Mouse (Mus musculus): ENCODE results near the gene Ube4b. TPM values are rescaled to one million over a fixed set of nuclear protein-coding genes. Genes with fewer than 3 reads are reported as not detected.

Ube4b gene
- polyA plus RNA-seq, 1 experiment from 2014 or later = 38.4 TPM

DNA sequence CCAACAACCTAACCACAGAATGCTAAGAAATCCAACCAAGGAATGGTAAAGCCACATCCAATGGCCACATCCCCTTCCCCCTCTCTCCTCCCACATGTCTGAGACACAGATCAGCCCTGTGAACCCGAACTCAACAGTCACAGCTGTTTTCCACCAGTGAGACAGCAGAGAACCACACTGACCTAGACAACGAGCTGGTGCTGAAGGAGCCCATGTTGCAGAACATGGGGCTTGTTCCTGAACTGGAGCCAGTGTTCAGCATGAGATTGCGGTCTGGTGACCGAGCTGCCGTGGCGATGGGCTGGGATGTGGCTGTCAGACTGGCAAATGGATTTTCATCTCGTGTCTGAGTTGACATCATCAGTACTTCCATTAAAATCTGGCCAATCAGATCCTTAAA is 45.5 kb downstream of the Ube4b start:
- Histone ChIP-seq H3K4me2 (no peak overlapping the region), H3K4me3 (no peak overlapping the region), H3K9ac (no peak overlapping the region), H3K36me3 (peaks cover 83% of the 10 kb centered on the region), H3K27me3 (no peaks in the 10 kb centered on the region), H3K9me3 (no peaks in the 10 kb centered on the region), H3K4me1 (no peaks in the 10 kb centered on the region), H3K27ac (no peak overlapping the region)
- peak; percentile 59; the same call in 1 of the 2 replicates for ATAC-seq (ENCODE audit: borderline replicate concordance, extremely low read depth, low FRiP score, low TSS enrichment)
- 62% methylated on average over 7 of the region's 7 CpGs for WGBS

DNA sequence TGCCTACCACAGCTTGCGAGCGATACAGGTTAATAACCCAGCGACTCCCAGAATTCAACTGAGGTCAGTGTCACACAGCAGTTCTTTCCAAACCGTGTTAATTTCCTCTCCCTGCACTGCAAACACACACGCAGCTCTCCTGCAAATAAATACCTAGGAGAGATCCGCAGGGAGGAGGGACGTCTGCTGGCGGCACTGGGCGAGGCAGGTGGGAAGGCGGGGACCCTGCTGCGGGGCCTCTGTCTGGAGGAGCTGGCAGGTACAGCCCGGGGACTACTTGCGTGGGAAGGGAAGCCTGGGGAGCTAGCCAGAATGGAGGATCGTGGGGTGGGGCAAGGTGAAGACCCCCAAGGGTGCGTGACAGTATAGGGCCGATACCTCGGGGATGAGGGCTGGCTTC is 46.7 kb downstream of the Ube4b start:
- no peaks in the 10 kb centered on the region for H3K9me3 ChIP-seq
- no peak overlapping the region for H3K4me2 ChIP-seq
- WGBS = 83% methylated on average over 17 of the region's 17 CpGs
- H3K36me3 ChIP-seq = peaks cover 83% of the 10 kb centered on the region
- H3K4me1 ChIP-seq = no peaks in the 10 kb centered on the region
- no peaks in the 10 kb centered on the region for H3K27me3 ChIP-seq
- H3K27ac ChIP-seq = no peak overlapping the region
- H3K9ac ChIP-seq = no peak overlapping the region
- ATAC-seq (ENCODE audit: borderline replicate concordance, extremely low read depth, low FRiP score, low TSS enrichment) = no peak
- no peak overlapping the region for H3K4me3 ChIP-seq

DNA sequence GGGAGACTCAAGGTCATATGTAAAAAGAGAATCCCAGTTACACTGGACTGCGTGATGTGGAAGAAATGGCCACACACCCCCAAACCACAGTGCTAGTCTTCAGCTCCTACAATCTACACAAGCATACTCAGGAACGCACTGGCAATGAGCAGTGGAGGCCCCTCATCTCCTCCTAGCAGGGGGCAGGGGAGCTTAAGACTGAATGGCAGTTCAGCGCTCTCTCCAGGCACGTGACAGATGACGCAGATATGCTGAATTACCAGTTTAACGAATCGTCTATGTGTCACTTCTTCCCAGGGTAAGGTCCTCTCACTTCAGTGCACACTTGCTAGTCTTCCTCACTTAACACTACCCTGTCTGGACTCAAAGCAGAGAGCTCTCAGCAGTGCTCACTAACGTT is 47.7 kb downstream of the Ube4b start:
- 72% methylated on average over 8 of the region's 8 CpGs for WGBS
- no peaks in the 10 kb centered on the region for H3K27me3 ChIP-seq
- H3K4me3 ChIP-seq = no peak overlapping the region
- H3K4me1 ChIP-seq = no peaks in the 10 kb centered on the region
- H3K36me3 ChIP-seq = peaks cover 84% of the 10 kb centered on the region
- no peak overlapping the region for H3K4me2 ChIP-seq
- no peaks in the 10 kb centered on the region for H3K9me3 ChIP-seq
- ATAC-seq (ENCODE audit: borderline replicate concordance, extremely low read depth, low FRiP score, low TSS enrichment) = no peak
- H3K27ac ChIP-seq = no peak overlapping the region
- no peak overlapping the region for H3K9ac ChIP-seq

DNA sequence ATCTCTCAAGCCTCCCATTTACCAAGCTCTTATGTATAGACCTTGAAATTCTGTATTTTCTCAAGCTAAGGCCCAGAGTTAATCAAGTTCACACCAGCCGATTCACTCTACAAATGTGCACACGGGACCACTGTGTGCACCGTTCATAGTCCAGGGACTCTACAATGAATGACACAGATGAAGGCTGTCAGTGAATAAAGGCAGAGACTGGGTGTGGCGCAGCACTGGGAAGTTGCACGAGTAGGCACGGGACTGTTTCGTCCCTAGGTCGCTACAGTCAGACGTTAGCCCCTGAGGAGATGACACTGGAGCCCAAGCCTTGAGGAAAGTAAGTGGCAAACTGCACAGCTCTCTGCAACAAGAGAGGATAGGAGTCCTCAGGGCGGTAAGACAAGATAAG is 50.5 kb downstream of the Ube4b start:
- no peak overlapping the region for H3K4me3 ChIP-seq
- H3K27ac ChIP-seq = no peak overlapping the region
- H3K36me3 ChIP-seq = peaks cover 86% of the 10 kb centered on the region
- no peak overlapping the region for H3K4me2 ChIP-seq
- no peaks in the 10 kb centered on the region for H3K4me1 ChIP-seq
- no peaks in the 10 kb centered on the region for H3K9me3 ChIP-seq
- WGBS = 87% methylated on average over 10 of the region's 10 CpGs
- no peak for ATAC-seq (ENCODE audit: borderline replicate concordance, extremely low read depth, low FRiP score, low TSS enrichment)
- H3K9ac ChIP-seq = no peak overlapping the region
- no peaks in the 10 kb centered on the region for H3K27me3 ChIP-seq

DNA sequence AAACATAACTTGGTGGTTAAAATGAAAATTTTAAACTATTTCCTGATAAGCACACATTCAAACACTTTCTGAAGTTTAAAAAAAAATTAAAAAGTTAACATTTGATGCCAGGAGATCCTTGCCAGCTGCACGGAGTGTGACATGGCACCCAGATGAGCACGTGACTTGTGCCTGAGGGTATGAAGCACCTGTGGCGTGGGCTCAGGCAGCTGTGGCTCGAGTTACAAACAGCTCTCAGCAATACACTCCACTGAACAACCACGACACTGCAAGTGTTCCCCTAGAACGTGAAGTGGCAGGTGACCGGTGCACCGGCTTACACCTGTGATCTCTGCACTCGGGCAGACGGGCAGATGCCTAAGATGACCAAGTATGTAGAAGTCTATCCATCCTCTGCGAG is 51.9 kb downstream of the Ube4b start:
- 68% methylated on average over 11 of the region's 11 CpGs for WGBS
- H3K36me3 ChIP-seq = peaks cover 91% of the 10 kb centered on the region
- H3K4me1 ChIP-seq = no peaks in the 10 kb centered on the region
- no peak overlapping the region for H3K4me3 ChIP-seq
- no peak overlapping the region for H3K4me2 ChIP-seq
- ATAC-seq (ENCODE audit: borderline replicate concordance, extremely low read depth, low FRiP score, low TSS enrichment) = no peak
- no peak overlapping the region for H3K27ac ChIP-seq
- H3K9me3 ChIP-seq = no peaks in the 10 kb centered on the region
- H3K9ac ChIP-seq = no peak overlapping the region
- H3K27me3 ChIP-seq = no peaks in the 10 kb centered on the region

DNA sequence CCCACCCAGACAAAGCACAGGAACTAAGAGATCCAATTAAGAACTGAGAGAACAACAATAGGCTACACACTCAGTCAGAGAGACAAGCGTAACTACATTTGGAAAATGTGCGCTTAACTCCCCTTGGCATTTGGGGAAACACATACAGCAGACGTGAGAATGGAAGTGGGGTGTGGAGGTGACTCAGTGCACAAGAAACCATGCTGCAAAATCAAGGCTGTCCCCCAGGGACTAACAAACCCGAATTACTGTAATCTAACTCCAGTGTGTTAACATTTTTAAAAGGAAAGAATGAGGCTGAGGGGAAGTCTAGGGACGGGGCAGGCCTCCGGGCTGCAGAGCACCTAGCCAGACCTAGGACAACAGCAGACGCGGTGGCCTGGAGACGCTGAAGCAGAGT is 52.6 kb downstream of the Ube4b start:
- H3K4me1 ChIP-seq = no peaks in the 10 kb centered on the region
- peaks cover 89% of the 10 kb centered on the region for H3K36me3 ChIP-seq
- no peaks in the 10 kb centered on the region for H3K9me3 ChIP-seq
- no peak overlapping the region for H3K4me3 ChIP-seq
- no peak for ATAC-seq (ENCODE audit: borderline replicate concordance, extremely low read depth, low FRiP score, low TSS enrichment)
- no peak overlapping the region for H3K27ac ChIP-seq
- H3K27me3 ChIP-seq = no peaks in the 10 kb centered on the region
- WGBS = 85% methylated on average over 9 of the region's 9 CpGs
- H3K4me2 ChIP-seq = no peak overlapping the region
- H3K9ac ChIP-seq = no peak overlapping the region

DNA sequence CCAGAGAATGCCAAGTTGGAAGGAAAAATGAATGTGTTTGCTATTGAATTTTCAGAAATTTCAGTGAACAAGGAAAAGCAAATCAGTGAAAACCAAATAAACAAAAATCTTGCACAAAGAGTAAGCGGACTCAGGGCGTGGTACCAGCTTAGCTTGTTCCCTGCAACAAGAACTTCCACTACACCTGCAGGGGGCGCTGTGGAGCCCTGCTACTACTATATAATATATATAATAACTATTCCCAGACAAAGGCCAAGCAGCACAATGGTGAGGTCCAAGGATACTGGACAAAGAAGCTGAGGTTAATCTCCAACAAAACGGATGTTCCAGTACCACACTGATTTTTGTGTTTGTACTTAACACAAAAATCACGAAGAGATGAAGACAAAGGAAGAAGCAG is 53.1 kb downstream of the Ube4b start:
- H3K9ac ChIP-seq = no peak overlapping the region
- H3K4me2 ChIP-seq = no peak overlapping the region
- H3K27me3 ChIP-seq = no peaks in the 10 kb centered on the region
- no peak overlapping the region for H3K4me3 ChIP-seq
- H3K4me1 ChIP-seq = no peaks in the 10 kb centered on the region
- H3K9me3 ChIP-seq = no peaks in the 10 kb centered on the region
- peaks cover 89% of the 10 kb centered on the region for H3K36me3 ChIP-seq
- 64% methylated on average over 5 of the region's 5 CpGs for WGBS
- no peak overlapping the region for H3K27ac ChIP-seq
- ATAC-seq (ENCODE audit: borderline replicate concordance, extremely low read depth, low FRiP score, low TSS enrichment) = no peak

DNA sequence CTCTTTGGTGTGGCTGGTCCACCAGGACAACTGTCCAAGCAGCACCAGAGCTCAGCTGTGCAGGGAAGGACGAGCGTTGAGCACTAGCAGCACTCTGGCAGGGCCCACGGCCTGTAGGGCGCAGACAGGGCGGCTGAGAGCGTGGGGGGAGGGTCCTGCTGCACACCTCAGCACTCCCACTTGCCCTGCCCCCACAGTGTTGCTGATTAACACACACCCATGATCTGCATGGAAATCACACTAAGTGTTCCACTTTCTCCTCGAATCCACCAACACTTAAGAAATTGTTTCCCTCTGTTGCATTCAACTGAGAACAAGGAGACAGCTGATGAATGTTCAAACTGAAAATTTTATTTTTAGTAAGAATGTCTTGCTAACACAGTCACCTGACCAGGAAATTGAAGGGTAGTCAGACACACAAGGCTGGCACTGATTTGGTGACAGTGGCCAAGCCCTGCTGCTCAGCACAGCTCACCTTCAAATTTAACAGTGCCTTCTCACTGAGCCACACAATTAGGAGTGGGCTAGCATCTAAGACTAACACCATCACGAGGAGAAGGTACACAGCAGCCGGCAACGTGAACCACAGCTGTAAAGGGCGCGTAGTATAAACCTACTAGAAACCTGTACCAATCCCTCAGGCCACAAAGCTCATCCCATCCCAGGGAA is 60.7 kb downstream of the Ube4b start:
- no peaks in the 10 kb centered on the region for H3K9me3 ChIP-seq
- ATAC-seq (ENCODE audit: borderline replicate concordance, extremely low read depth, low FRiP score, low TSS enrichment) = no peak
- no peak overlapping the region for H3K4me2 ChIP-seq
- H3K27ac ChIP-seq = no peak overlapping the region
- WGBS = 77% methylated on average over 12 of the region's 12 CpGs
- H3K9ac ChIP-seq = no peak overlapping the region
- no peak overlapping the region for H3K4me3 ChIP-seq
- no peaks in the 10 kb centered on the region for H3K27me3 ChIP-seq
- no peaks in the 10 kb centered on the region for H3K4me1 ChIP-seq
- peaks cover 79% of the 10 kb centered on the region for H3K36me3 ChIP-seq

DNA sequence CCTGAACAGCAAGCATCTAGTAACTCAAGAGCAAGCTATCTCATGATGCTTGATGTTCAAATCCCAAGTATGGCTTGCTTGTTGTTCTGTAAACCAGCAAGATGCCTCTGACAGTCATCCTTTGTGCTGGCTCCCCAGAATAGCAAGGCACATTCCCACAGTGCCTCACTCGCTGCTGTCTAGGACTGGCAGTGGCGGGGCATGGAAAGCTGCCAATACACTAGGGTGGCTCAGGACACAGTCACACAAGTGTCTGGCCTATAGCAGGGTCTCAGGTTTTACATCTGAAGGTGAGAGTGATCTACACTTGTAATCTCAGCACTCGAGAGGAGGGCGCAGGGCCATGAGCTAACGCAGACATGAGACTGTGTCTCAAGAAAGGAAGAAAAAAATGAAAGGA is 61.7 kb downstream of the Ube4b start:
- no peak overlapping the region for H3K4me2 ChIP-seq

DNA sequence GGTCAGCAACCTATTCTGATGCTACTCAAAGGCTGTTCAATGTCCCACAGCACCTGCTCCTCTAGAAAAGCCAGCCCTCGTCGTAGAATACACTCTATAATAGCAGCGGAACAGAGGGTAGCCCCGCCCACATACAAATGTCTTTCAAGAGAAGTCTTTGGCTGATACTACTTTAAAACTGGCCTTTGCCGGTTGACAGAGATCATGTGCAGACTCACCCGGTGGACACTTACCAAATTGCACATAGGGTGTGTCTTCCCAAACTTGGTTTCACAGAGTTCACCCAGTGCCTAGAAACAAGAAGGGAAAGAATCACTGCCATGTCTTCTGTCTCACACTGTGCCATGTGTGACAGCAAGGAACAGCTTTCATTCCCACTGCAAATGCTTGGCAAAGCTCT is 65.5 kb downstream of the Ube4b start:
- 68% methylated on average over 6 of the region's 6 CpGs for WGBS
- no peak for ATAC-seq (ENCODE audit: borderline replicate concordance, extremely low read depth, low FRiP score, low TSS enrichment)
- Histone ChIP-seq H3K4me3 (no peak overlapping the region), H3K27ac (no peak overlapping the region), H3K36me3 (peaks cover 84% of the 10 kb centered on the region), H3K9me3 (no peaks in the 10 kb centered on the region), H3K27me3 (no peaks in the 10 kb centered on the region), H3K9ac (no peak overlapping the region), H3K4me1 (no peaks in the 10 kb centered on the region), H3K4me2 (no peak overlapping the region)

More for the DNA sequence above, 61.7 kb downstream of the Ube4b start:
- 74% methylated on average over 5 of the region's 5 CpGs for WGBS
- Histone ChIP-seq H3K36me3 (peaks cover 80% of the 10 kb centered on the region), H3K4me3 (no peak overlapping the region), H3K9ac (no peak overlapping the region), H3K9me3 (no peaks in the 10 kb centered on the region), H3K4me1 (no peaks in the 10 kb centered on the region), H3K27ac (no peak overlapping the region), H3K27me3 (no peaks in the 10 kb centered on the region)
- no peak; the same call in 1 of the 2 replicates for ATAC-seq (ENCODE audit: borderline replicate concordance, extremely low read depth, low FRiP score, low TSS enrichment)

DNA sequence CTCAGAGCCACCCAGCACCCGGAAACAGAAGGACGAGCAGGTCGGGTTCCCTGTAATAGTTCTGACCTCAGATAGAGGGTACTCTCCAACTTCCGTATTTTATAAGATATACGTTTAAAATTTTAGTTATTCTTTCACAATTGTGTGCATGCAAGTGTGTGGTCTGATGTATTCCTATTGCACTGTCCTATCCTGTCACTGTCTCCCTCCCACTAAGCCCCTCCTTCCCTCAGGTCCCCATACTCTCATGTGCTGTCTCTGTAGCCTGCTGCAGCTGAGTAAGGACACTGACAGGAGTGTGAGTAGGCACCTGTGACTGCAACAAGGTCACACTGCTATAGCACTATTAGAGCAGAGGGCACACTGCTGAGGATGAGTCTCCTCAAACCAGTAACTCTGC is 65.9 kb downstream of the Ube4b start:
- H3K9ac ChIP-seq = no peak overlapping the region
- no peak overlapping the region for H3K27ac ChIP-seq
- H3K4me3 ChIP-seq = no peak overlapping the region
- no peak overlapping the region for H3K4me2 ChIP-seq
- ATAC-seq (ENCODE audit: borderline replicate concordance, extremely low read depth, low FRiP score, low TSS enrichment) = no peak
- H3K36me3 ChIP-seq = peaks cover 84% of the 10 kb centered on the region
- no peaks in the 10 kb centered on the region for H3K27me3 ChIP-seq
- 91% methylated on average over 5 of the region's 5 CpGs for WGBS
- H3K4me1 ChIP-seq = no peaks in the 10 kb centered on the region
- no peaks in the 10 kb centered on the region for H3K9me3 ChIP-seq

DNA sequence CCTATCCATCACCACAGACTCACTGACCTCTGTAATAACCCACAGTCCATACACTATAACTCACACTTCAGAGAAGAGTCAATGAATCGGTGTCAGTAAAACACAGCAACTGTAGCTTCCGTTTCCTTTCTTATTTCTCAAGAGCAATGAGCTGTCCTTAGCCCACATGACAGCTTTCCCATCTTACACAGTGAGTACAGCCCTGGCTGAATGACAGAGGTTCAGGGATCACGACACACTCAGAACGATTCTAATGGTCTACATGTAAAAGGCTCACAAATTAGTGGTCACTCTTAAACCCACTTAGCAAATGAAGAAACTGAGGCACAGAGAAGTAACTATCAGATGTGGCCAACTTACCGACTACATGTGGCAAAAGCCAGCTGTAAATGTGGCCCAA is 68.6 kb downstream of the Ube4b start:
- H3K4me3 ChIP-seq = no peak overlapping the region
- 87% methylated on average over 5 of the region's 5 CpGs for WGBS
- peaks cover 92% of the 10 kb centered on the region for H3K36me3 ChIP-seq
- ATAC-seq (ENCODE audit: borderline replicate concordance, extremely low read depth, low FRiP score, low TSS enrichment) = no peak
- no peak overlapping the region for H3K4me2 ChIP-seq
- no peaks in the 10 kb centered on the region for H3K9me3 ChIP-seq
- H3K27me3 ChIP-seq = no peaks in the 10 kb centered on the region
- no peak overlapping the region for H3K9ac ChIP-seq
- no peaks in the 10 kb centered on the region for H3K4me1 ChIP-seq
- no peak overlapping the region for H3K27ac ChIP-seq

DNA sequence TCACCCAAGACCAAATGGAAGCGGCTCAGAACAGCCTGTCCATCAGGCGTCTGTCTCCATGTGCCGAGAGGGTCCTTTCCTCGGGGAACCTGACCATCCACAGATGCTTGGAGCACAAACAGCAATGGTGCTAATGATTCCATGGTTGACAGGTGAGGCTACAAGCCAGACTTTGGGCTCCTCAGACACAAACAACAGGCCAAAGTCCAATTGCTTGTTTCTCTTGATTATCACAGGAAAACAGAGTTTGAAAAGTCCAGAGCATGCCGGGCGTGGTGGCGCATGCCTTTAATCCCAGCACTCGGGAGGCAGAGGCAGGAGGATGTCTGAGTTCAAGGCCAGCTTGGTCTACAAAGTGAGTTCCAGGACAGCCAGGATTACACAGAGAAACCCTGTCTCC is 71.9 kb downstream of the Ube4b start:
- Histone ChIP-seq H3K36me3 (peaks cover 91% of the 10 kb centered on the region), H3K9me3 (no peaks in the 10 kb centered on the region), H3K4me1 (no peaks in the 10 kb centered on the region), H3K4me2 (no peak overlapping the region), H3K4me3 (no peak overlapping the region), H3K9ac (no peak overlapping the region), H3K27me3 (no peaks in the 10 kb centered on the region), H3K27ac (no peak overlapping the region)
- WGBS = 93% methylated on average over 8 of the region's 8 CpGs
- ATAC-seq (ENCODE audit: borderline replicate concordance, extremely low read depth, low FRiP score, low TSS enrichment) = no peak
